Mouse (Mus musculus): Measurements from ENCODE around the gene Gm8797.
"Not testable (repeated sequence)": the region's sequence is repeated elsewhere in the genome, so short reads cannot be mapped to it uniquely, and the experiment has no call there.

The Gm8797 gene

DNA sequence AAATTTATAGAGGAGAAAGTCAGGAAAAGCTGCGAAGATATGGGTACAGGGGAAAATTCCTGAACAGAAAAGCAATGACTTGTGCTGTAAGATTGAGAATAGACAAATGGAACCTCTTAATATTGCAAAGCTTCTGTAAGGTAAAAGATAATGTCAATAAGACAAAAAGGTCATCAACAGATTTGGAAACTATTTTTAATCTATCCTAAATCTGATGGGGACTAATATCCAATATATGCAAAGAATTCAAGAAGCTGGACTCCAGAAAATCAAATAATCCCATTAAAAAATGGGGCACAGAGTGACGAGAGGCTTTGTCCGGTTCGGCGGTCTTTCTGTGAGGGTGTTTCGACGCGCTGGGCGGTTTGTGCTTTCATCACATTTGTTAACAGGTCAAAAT lies at the start of gene Gm8797:
Gene Gm8797, plus strand, starts transcription at position 301 of the 400 bp plus-strand sequence.
- not testable (repeated sequence) for DNase-seq (ENCODE audit: low read depth)

DNA sequence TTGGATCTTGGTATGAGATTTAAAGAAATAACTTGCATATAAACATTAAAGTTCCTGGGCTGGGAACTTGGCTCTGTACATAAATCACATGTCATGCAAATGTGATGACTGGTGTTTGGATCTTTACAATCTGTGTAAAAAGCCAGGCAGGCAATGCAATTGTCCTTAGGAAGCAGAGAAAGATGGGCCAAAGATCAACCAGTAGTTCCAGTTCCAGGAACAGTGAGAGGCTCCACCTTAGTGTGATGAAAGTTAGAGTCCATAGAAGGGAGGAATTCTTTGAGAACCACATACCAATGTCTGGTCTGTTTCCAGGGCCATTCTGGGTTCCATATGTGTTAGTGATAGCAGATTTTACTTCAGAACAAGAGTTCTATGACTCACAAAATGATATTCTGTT lies 36.1 kb upstream of the Gm8797 start:
- DNase-seq (ENCODE audit: low read depth), result no peak

DNA sequence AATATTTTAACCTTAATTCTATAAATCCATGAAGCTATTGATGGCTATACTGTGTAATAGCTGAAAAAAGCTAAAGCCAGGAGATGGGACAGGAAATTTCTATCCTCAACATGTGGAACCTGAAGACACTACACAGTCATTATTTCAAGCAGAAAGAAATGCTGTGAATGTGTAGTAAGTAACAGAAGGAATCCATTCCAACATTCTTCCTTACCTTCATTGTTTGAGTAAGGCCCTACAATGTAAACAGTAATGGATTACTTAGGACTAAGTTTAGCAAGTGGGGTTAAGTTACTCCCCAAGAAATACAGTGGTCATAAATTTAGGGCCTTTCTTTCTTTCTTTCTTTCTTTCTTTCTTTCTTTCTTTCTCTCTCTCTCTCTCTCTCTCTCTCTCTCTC lies 17.7 kb upstream of the Gm8797 start:
- no peak for DNase-seq (ENCODE audit: low read depth)

DNA sequence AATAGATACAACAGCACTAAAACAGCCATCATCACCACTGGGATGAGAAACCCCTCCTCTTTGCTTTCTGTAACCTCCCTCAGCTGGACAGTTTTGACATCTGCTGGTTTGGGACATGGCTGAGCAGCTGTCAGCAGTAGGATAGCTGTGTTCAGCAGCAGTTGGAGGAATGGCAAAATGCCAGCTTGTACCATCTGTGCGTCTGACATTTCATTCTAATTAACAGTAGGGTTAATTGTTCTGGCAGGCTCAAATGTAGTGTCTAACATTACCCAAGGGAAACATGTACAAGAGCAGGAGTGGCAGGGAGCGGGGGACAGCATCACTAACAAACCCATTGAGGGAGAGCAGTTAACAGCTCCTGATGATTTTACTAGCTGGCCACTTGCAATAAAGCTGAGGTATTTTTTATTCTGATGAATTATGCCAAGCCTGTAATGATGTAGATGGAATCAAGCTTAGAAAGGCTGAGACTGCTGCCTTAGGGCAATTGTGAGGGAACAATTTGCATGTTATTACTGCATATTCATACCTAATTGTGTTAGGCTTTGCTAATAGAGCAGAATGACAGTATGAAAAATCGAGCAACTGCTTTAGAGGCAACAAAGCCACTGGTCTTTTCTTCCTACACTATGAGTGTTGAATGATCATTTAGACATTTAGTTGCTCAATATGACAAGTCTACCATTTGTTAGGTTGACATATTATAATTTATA lies 4.3 kb downstream of the Gm8797 start:
- no peak for DNase-seq (ENCODE audit: low read depth)

DNA sequence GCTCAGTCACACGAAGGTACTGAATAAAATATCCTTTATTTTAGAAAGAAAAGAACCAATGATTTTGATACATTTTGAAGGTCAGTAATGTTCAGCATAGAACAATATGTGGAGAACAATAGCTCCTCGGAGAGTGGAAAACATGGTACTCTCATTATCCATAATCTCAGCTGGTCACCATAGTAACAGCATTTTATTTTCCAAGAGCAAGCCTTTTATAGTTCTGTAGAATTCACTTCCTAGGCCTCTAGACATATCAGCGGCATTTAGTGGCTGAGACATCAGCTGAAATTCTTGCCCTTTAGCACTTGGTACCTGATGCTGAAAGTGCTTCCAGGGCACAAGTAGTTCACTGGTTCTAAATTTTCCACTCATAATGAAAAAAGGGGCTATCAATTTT lies 15.7 kb downstream of the Gm8797 start:
- no peak for DNase-seq (ENCODE audit: low read depth)

DNA sequence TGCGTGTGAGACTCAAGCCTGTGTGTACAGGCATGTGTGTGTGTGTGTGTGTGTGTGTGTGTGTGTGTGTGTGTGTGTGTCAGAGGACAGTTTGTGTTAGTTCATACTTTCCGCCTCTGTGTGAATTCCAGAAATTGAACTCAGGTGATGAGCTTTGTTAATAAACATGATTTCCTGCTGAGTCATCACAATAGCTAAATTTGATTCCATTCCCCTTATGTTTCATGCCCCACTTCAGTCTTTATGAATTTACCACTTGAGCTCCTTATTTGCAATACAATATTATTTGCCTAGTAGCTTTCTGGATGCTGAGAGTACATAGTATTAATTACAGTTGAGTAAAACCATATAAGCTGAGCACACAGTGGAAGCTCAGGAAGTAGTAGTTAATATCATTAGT lies 26.3 kb downstream of the Gm8797 start:
- DNase-seq (ENCODE audit: low read depth), result no peak

Data from c-Kit-positive CD71-negative TER-119-negative erythroid progenitor cells, embryonic 14.5 days (primary cell).